Mouse (Mus musculus) small intestine, adult 2 months (tissue): Measurements from ENCODE around the gene Atf7ip. TPM values are rescaled to one million over a fixed set of nuclear protein-coding genes. Genes with fewer than 3 reads are reported as not detected.
A peak's percentile ranks its signal among the peaks of the same experiment; 100 is the strongest.

Source experiments
- H3K27ac ChIP-seq: fragments of 200-500 bp; 2 replicates; pipeline ENCODE4 v1.5.1; 2012; ENCODE audit warnings: low read depth, low read length, control low read depth, inconsistent platforms; ENCODE audit not compliant: insufficient read depth
- H3K27me3 ChIP-seq: fragments of 200-500 bp; 2 replicates; pipeline ENCODE4 v1.6.1; 2012; ENCODE audit warnings: mild to moderate bottlenecking, moderate library complexity, low read length, inconsistent platforms; ENCODE audit not compliant: control insufficient read depth, insufficient read depth
- H3K36me3 ChIP-seq: fragments of 200-500 bp; 2 replicates; pipeline ENCODE4 v1.6.1; 2012; ENCODE audit warnings: mild to moderate bottlenecking, low read length, control low read depth, inconsistent platforms; ENCODE audit not compliant: control insufficient read depth, insufficient read depth
- H3K4me1 ChIP-seq: fragments of 200-500 bp; 2 replicates; pipeline ENCODE4 v1.6.1; 2012; ENCODE audit warnings: low read length, inconsistent platforms, mixed read lengths; ENCODE audit not compliant: control insufficient read depth, insufficient read depth, insufficient read length
- H3K4me3 ChIP-seq: fragments of 200-500 bp; 2 replicates; pipeline ENCODE4 v1.5.1; 2012; ENCODE audit warnings: low read depth, mild to moderate bottlenecking, control low read depth, inconsistent platforms, low read length, moderate library complexity
- CTCF ChIP-seq: fragments of 200-500 bp; IDR thresholded peaks from 2 replicates; pipeline ENCODE4 v1.5.1; 2012; ENCODE audit warnings: low read depth, mild to moderate bottlenecking, control low read depth, inconsistent platforms, low read length, moderate library complexity, mixed read lengths; ENCODE audit not compliant: insufficient replicate concordance, insufficient read length; ENCODE audit errors: extremely low read depth
- POLR2A ChIP-seq: fragments of 200-500 bp; IDR thresholded peaks from 2 replicates; pipeline ENCODE4 v1.6.1; 2012; ENCODE audit warnings: low read depth, mild to moderate bottlenecking, control low read depth, inconsistent platforms, low read length, moderate library complexity
- WGBS: fragments of 180-500 bp; shearing (Covaris S2); methylation state at CpG from one replicate; pipeline ENCODE4 v1.1.7; 2018; 5-methylcytosine and 5-hydroxymethylcytosine counted together
- polyA plus RNA-seq: library from polyadenylated mRNA; depleted of rRNA; stranded (reverse); fragments of >200 nt; gene quantifications from 2 replicates; pipeline ENCODE4 v1.2.3, GENCODE M21; 2012

Atf7ip gene
- polyA plus RNA-seq, 1 experiment = 19.0 TPM

GRCm38 (mm10) chr6:136553156-136553555, 47.2 kb downstream of the Atf7ip start:
- H3K27me3 ChIP-seq = no peaks in the 10 kb centered on the region
- H3K4me3 ChIP-seq = no peak overlapping the region
- 83% methylated on average over 5 of the region's 5 CpGs for WGBS
- no peak for TF ChIP-seq POLR2A
- no peak for TF ChIP-seq CTCF
- H3K4me1 ChIP-seq = peaks cover 7% of the 10 kb centered on the region
- no peak overlapping the region for H3K27ac ChIP-seq
- peaks cover 7% of the 10 kb centered on the region for H3K36me3 ChIP-seq

DNA sequence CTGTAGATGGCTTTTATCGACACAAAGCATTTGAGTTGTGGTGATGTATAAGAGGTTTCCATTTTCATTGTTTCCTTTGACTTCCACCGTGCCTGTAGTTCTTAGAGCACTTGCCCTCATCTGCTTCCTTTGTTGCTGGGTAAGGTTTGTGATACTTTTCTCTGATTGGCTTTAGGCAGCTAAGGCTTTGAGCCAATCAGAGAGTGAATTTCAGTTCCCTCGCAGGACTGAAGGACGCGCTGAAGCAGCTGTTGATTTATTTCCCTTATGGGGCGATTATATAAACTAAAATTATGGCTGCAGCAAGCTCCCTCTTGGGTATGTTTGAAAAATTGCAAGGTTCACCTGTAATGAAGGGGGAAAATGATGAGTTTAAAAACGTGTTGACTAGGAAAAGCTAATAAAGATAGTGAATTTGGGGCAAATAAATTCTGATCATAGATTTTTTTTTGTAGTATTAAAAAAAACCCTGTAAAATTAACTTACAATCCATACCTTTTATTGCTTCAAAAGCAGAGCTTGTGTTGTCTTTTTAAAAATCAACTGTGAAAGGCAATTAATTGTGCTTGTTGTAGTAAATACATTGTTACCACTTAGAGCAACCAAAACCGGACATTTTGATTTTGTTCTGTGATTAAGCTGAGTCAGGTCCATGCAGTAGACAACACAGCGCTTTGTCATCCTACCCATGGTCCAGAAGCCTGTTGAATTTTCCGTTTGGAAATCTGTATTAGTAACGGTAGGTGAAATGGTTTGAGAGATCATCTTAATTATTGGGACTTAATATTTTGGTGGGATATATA, 48.0 kb downstream of the Atf7ip start:
- Histone ChIP-seq H3K27ac (no peak overlapping the region), H3K27me3 (no peaks in the 10 kb centered on the region), H3K4me1 (peaks cover 5% of the 10 kb centered on the region), H3K36me3 (peaks cover 9% of the 10 kb centered on the region), H3K4me3 (no peak overlapping the region)
- TF ChIP-seq POLR2A (no peak), CTCF (no peak)
- 36% methylated on average over 11 of the region's 11 CpGs for WGBS

- peaks cover 14% of the 10 kb centered on the region for H3K36me3 ChIP-seq
- no peak for TF ChIP-seq CTCF
- no peak overlapping the region for H3K4me3 ChIP-seq
- peaks cover 5% of the 10 kb centered on the region for H3K4me1 ChIP-seq
- no peaks in the 10 kb centered on the region for H3K27me3 ChIP-seq
- peak overlapping the region; percentile 57 for H3K27ac ChIP-seq
- 84% methylated on average over 7 of the region's 7 CpGs for WGBS
These were observed 49.0 kb downstream of the Atf7ip start for GRCm38 (mm10) chr6:136554774-136555522.

GRCm38 (mm10) chr6:136555523-136555915, 49.6 kb downstream of the Atf7ip start:
- 41% methylated on average over 5 of the region's 5 CpGs for WGBS
- H3K27ac ChIP-seq = peak overlapping the region; percentile 57; the same call in 1 of the 2 replicates
- TF ChIP-seq POLR2A (no peak), CTCF (no peak)
- no peak overlapping the region for H3K4me3 ChIP-seq
- peaks cover 4% of the 10 kb centered on the region for H3K4me1 ChIP-seq
- H3K27me3 ChIP-seq = no peaks in the 10 kb centered on the region
- peaks cover 19% of the 10 kb centered on the region for H3K36me3 ChIP-seq

DNA sequence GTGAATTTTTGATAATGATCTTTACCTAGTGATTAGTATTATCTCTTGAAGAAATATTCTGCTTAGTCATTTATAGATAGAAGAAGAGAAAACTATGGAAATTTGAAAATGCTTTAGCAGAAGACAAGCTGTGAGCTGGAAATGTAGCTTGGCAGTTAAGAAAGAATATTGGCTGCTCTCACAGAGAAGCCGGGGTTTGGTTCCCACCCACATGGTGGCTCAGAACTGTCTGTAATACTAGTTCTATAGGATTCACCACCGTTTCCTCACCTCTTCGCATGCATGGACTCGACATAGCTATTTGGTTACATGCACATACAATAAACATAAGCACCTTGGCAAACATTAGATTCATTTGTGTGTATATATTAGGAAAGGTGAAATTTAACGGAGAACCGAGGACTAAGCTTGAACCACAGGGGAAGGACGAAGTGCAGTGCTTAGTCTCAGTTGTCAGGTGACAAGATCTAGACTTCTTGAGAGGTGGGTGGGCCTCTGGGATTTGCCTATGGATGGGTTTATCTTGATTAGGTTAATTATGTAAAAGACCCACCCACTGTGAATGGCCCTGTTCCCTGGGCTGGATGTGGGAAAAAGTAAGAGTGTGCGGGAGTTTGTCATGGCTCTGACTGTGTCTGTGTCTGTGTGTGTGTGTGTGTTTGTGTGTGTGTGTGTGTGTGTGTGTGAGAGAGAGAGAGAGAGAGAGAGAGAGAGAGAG, 52.5 kb downstream of the Atf7ip start:
- H3K4me1 ChIP-seq = peaks cover 3% of the 10 kb centered on the region; the same call in 1 of the 2 replicates
- WGBS = 94% methylated on average over 8 of the region's 8 CpGs
- TF ChIP-seq POLR2A = no peak
- no peak for TF ChIP-seq CTCF
- no peak overlapping the region for H3K27ac ChIP-seq
- H3K4me3 ChIP-seq = no peak overlapping the region
- H3K27me3 ChIP-seq = no peaks in the 10 kb centered on the region
- peaks cover 44% of the 10 kb centered on the region for H3K36me3 ChIP-seq

DNA sequence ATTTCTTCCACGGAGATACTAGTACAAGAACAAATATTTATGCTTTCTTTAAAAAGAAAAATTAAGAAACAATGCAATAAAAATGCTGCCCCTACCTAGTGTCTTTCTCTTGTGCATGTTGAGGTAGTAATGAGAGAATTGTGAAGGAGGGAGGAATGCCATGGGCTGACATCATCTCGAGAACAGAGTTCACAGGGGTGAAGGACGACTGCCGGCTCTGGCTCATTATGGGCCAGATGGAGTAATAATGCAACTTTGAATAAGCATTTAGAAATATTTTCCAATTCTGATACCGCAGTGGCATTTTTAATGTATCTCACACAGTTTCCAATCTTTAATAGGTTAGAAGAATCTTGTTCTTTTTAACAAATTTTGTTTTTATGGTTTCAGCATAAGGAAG, 60.0 kb downstream of the Atf7ip start:
- Histone ChIP-seq H3K4me1 (no peaks in the 10 kb centered on the region), H3K27me3 (no peaks in the 10 kb centered on the region), H3K36me3 (peaks cover 59% of the 10 kb centered on the region), H3K4me3 (no peak overlapping the region), H3K27ac (no peak overlapping the region)
- 86% methylated on average over 5 of the region's 5 CpGs for WGBS
- no peak for TF ChIP-seq POLR2A
- no peak for TF ChIP-seq CTCF
